Mouse (Mus musculus) embryonic facial prominence, embryonic 13.5 days (tissue): ENCODE measurements around the gene Uxt. TPM values are rescaled to one million over a fixed set of nuclear protein-coding genes. Genes with fewer than 3 reads are reported as not detected.

Experiments
- ATAC-seq: fragments of 200-750 bp; cut with Nextera tagmentation; 2 replicates; pipeline ENCODE4 v1.8.0; 2017; ENCODE audit warnings: low read depth; ENCODE audit not compliant: insufficient number of reproducible peaks, insufficient read depth, low FRiP score, low TSS enrichment
- H3K27ac ChIP-seq: fragments of 300-500 bp; sonication (generic); 2 replicates; pipeline ENCODE4 v1.5.1; 2015; ENCODE audit warnings: moderate library complexity, mild to moderate bottlenecking, inconsistent platforms
- H3K27me3 ChIP-seq: fragments of 300-500 bp; sonication (generic); 2 replicates; pipeline ENCODE4 v1.6.1; 2015; ENCODE audit warnings: mild to moderate bottlenecking, inconsistent platforms
- H3K36me3 ChIP-seq: fragments of 300-500 bp; sonication (generic); 2 replicates; pipeline ENCODE4 v1.6.1; 2015; ENCODE audit warnings: mild to moderate bottlenecking, inconsistent platforms
- H3K4me1 ChIP-seq: fragments of 300-500 bp; sonication (generic); 2 replicates; pipeline ENCODE4 v1.6.1; 2015; ENCODE audit warnings: inconsistent platforms
- H3K4me2 ChIP-seq: fragments of 300-500 bp; sonication (generic); 2 replicates; pipeline ENCODE4 v1.6.1; 2015; ENCODE audit warnings: moderate library complexity, mild to moderate bottlenecking, inconsistent platforms
- H3K4me3 ChIP-seq: fragments of 300-500 bp; sonication (generic); 2 replicates; pipeline ENCODE4 v1.5.1; 2015; ENCODE audit warnings: mild to moderate bottlenecking, inconsistent platforms
- H3K9ac ChIP-seq: fragments of 300-500 bp; sonication (generic); 2 replicates; pipeline ENCODE4 v1.6.1; 2015; ENCODE audit warnings: mild to moderate bottlenecking, inconsistent platforms
- H3K9me3 ChIP-seq: fragments of 300-500 bp; sonication (generic); 2 replicates; pipeline ENCODE4 v1.6.1; 2016; ENCODE audit warnings: inconsistent platforms
- WGBS: fragments of 180-500 bp; shearing (Covaris S2); methylation state at CpG from one replicate; pipeline ENCODE4 v1.1.7; 2015; ENCODE audit warnings: mixed read lengths; 5-methylcytosine and 5-hydroxymethylcytosine counted together
- polyA plus RNA-seq: library from polyadenylated mRNA; unstranded; fragments of >200 nt; fragmentation: Nextera tagmentation; extraction: Ambion mirVana; gene quantifications from 2 replicates; pipeline ENCODE4 v1.2.1, GENCODE M21; 2015

The Uxt gene
- polyA plus RNA-seq, 1 experiment from 2014 or later, result 58.9 TPM

DNA sequence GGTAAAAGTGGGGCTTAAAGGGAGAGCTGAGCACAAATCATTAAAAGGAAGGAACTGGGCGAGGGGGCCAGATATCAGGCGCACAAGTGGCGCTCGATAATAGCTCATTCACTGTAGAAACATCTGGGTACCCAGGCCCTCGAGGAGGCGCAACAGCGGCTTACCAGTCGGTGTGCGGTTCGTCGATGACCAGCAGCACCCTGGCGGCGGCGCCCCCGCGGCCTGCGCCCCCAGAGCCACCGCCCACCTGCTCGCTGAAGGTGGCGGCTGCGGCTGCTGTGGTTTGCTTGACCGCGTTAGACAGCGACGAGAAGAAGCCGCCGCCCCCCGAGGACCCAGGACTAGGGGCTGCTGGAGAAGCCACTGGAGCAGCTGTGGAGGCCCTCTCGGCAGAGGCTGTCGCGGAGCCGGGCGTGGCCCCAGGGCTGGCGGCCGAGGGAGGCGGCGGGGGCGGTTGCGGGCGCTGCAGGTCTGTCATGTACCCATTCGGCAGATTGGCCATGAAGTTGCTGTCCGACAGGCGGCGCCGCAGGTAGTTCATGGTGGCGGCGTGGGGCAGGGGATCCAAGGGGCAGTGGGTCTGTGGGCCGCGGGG is 41.5 kb downstream of the Uxt start:
- H3K36me3 ChIP-seq, result no peaks in the 10 kb centered on the region
- peak overlapping the region; percentile 75 for H3K4me2 ChIP-seq
- peaks cover 18% of the 10 kb centered on the region for H3K27me3 ChIP-seq
- peak overlapping the region; percentile 36 for H3K9ac ChIP-seq
- H3K4me1 ChIP-seq, result peaks cover 5% of the 10 kb centered on the region; the same call in 1 of the 2 replicates
- peak overlapping the region; percentile 43 for H3K4me3 ChIP-seq
- no peak overlapping the region for H3K27ac ChIP-seq
- H3K9me3 ChIP-seq, result no peaks in the 10 kb centered on the region
- WGBS, result 17% methylated on average over 40 of the region's 49 CpGs
- 0 out of 2 replicates have a peak, but pooled peaks have one; percentile 3 for ATAC-seq

DNA sequence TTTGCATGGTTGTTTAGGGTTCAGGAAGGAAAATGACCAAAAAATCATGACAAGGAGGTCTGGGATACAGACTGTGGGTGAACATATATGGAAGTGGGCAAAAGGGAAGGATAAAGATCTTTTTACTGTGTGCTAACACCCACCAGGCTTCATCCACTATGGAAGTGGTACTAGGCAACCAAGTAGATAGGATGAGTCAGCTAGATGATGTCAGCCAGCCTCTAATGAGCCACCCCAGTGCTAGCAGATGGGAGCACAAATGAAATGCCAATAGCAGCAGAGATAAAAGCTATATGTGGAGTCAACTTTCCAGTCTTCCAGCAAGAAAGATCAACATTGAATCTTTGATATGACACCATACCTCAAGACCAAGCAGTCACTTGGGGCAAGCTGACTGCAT is 46.7 kb downstream of the Uxt start:
- no peaks in the 10 kb centered on the region; the same call in 1 of the 2 replicates for H3K4me1 ChIP-seq
- H3K4me2 ChIP-seq, result no peak overlapping the region
- H3K36me3 ChIP-seq, result no peaks in the 10 kb centered on the region
- no peak overlapping the region for H3K9ac ChIP-seq
- H3K27me3 ChIP-seq, result peaks cover 13% of the 10 kb centered on the region
- no peaks in the 10 kb centered on the region for H3K9me3 ChIP-seq
- no peak for ATAC-seq
- H3K4me3 ChIP-seq, result no peak overlapping the region
- H3K27ac ChIP-seq, result no peak overlapping the region

DNA sequence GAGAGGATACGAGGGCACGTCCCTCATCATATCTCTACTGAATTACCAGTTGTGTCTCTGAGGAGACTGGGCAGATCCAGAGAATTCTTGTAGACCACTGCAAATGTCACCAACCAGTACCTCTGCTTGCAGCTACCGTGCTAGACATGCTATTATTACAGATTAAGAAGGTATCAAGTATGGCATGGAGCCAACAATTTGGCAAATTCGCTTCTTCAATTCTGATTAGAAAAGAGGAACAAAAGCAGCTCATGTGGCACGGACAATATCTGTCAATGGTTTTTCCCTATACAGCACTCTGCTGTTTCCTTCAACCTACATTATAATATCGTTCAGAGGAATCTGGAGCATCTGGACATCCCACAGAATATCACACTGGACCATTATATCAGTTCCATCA is 48.1 kb downstream of the Uxt start:
- WGBS, result 81% methylated on average over 6 of the region's 6 CpGs
- no peak overlapping the region for H3K4me3 ChIP-seq

DNA sequence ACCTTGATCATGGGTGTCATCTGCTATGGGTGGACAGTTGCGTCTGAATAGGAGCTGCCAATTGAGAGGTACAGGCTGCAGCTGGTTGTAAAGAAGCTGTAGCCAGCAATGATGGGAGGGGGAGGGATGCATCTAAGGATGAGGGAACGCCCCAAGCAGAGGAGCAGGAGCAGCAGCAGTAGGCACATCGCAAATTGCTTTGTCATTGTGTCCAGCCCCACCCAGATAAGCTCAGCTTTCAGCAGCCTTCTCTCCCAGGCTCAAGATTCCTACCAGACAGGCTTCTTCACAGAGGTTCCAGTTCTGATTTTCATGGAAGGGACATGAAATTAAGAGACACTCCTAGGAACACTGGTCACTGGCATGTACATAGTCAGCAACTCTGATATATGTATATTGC is 51.7 kb downstream of the Uxt start:
- H3K9ac ChIP-seq, result no peak overlapping the region
- H3K4me2 ChIP-seq, result no peak overlapping the region
- no peaks in the 10 kb centered on the region for H3K36me3 ChIP-seq
- no peak for ATAC-seq
- no peaks in the 10 kb centered on the region for H3K4me1 ChIP-seq
- WGBS, result 40% methylated on average over 3 of the region's 3 CpGs
- no peak overlapping the region for H3K4me3 ChIP-seq
- H3K9me3 ChIP-seq, result no peaks in the 10 kb centered on the region
- H3K27me3 ChIP-seq, result no peaks in the 10 kb centered on the region
- H3K27ac ChIP-seq, result no peak overlapping the region

More for the DNA sequence above, 48.1 kb downstream of the Uxt start:
- H3K27ac ChIP-seq, result no peak overlapping the region
- no peak overlapping the region for H3K4me2 ChIP-seq
- H3K36me3 ChIP-seq, result no peaks in the 10 kb centered on the region
- H3K27me3 ChIP-seq, result 0 out of 2 replicates have a peak, but pooled peaks cover under 1% of the 10 kb centered on the region
- H3K9me3 ChIP-seq, result no peaks in the 10 kb centered on the region
- no peak overlapping the region for H3K9ac ChIP-seq
- H3K4me1 ChIP-seq, result no peaks in the 10 kb centered on the region
- no peak for ATAC-seq

Other genes with a start within 250 kb of the Uxt start
- 118 and 122 TPM in 2 replicates for gene Araf, start 164.2 kb downstream of the Uxt start, polyA plus RNA-seq
- 15.2 and 26.1 TPM in 2 replicates for gene Timp1, start 91.9 kb downstream of the Uxt start, polyA plus RNA-seq
- gene Syn1, start 41.0 kb downstream of the Uxt start, polyA plus RNA-seq, result 0.36 and 0.87 TPM in 2 replicates
- gene Cfp, start 30.5 kb downstream of the Uxt start, polyA plus RNA-seq, result 7.2 and 7.5 TPM in 2 replicates
- gene Elk1, start 11.4 kb downstream of the Uxt start, polyA plus RNA-seq, result 18.1 and 19.3 TPM in 2 replicates
- gene Zfp182, start 100.3 kb upstream of the Uxt start, polyA plus RNA-seq, result 8.3 and 8.7 TPM in 2 replicates
- gene Spaca5, start 106.4 kb upstream of the Uxt start, polyA plus RNA-seq, result not detected in 2 replicates
- gene Zfp300, start 127.5 kb upstream of the Uxt start, polyA plus RNA-seq, result 2.4 and 2.9 TPM in 2 replicates
- not detected in 2 replicates for gene Ssxa1, start 153.8 kb upstream of the Uxt start, polyA plus RNA-seq
- gene Gm21876, start 213.6 kb upstream of the Uxt start, polyA plus RNA-seq, result not detected in 2 replicates